Mouse (Mus musculus): Measurements from ENCODE around the gene Unc5c. TPM values are rescaled to one million over a fixed set of nuclear protein-coding genes. Genes with fewer than 3 reads are reported as not detected.
A peak's percentile ranks its signal among the peaks of the same experiment; 100 is the strongest.

Gene Unc5c
- polyA plus RNA-seq, 1 experiment from 2014 or later = 6.9 TPM

GRCm38 (mm10) chr3:141804133-141804532 lies 339.1 kb downstream of the Unc5c start:
- H3K4me3 ChIP-seq = no peak overlapping the region
- ATAC-seq (replicated peaks) = no peak
- 60% methylated on average over 5 of the region's 5 CpGs for WGBS

GRCm38 (mm10) chr3:141809581-141809980 lies 344.6 kb downstream of the Unc5c start:
- Histone ChIP-seq H3K4me3 (no peak overlapping the region), H3K27me3 (no peaks in the 10 kb centered on the region), H3K4me2 (replicated peaks) (no peak overlapping the region), H3K9me3 (no peaks in the 10 kb centered on the region), H3K36me3 (no peaks in the 10 kb centered on the region), H3K27ac (replicated peaks) (no peak overlapping the region), H3K4me1 (peaks cover 4% of the 10 kb centered on the region; the same call in 1 of the 2 replicates), H3K9ac (replicated peaks) (no peak overlapping the region)
- ATAC-seq (replicated peaks) = no peak
- 78% methylated on average over 3 of the region's 3 CpGs for WGBS

More at GRCm38 (mm10) chr3:141804133-141804532, 339.1 kb downstream of the Unc5c start:
- Histone ChIP-seq H3K27ac (replicated peaks) (no peak overlapping the region), H3K36me3 (no peaks in the 10 kb centered on the region), H3K9me3 (no peaks in the 10 kb centered on the region), H3K9ac (replicated peaks) (no peak overlapping the region), H3K27me3 (no peaks in the 10 kb centered on the region), H3K4me2 (replicated peaks) (no peak overlapping the region), H3K4me1 (no peaks in the 10 kb centered on the region)

- Histone ChIP-seq H3K4me2 (replicated peaks) (no peak overlapping the region), H3K27me3 (no peaks in the 10 kb centered on the region), H3K27ac (replicated peaks) (no peak overlapping the region), H3K4me1 (peaks cover 9% of the 10 kb centered on the region; the same call in 1 of the 2 replicates), H3K4me3 (no peak overlapping the region), H3K9ac (replicated peaks) (no peak overlapping the region), H3K36me3 (no peaks in the 10 kb centered on the region), H3K9me3 (no peaks in the 10 kb centered on the region)
- ATAC-seq (replicated peaks) = 0 out of 2 replicates have a peak, but pooled peaks have one; percentile 44
- 37% methylated on average over 7 of the region's 7 CpGs for WGBS
Observed at GRCm38 (mm10) chr3:141810944-141811343, 345.9 kb downstream of the Unc5c start.

- H3K36me3 ChIP-seq = no peaks in the 10 kb centered on the region
- no peak overlapping the region for H3K27ac ChIP-seq (replicated peaks)
- ATAC-seq (replicated peaks) = no peak
- H3K4me3 ChIP-seq = no peak overlapping the region
- H3K9ac ChIP-seq (replicated peaks) = no peak overlapping the region
- peaks cover 9% of the 10 kb centered on the region; the same call in 1 of the 2 replicates for H3K4me1 ChIP-seq
- 10% methylated on average over 2 of the region's 2 CpGs for WGBS
- H3K9me3 ChIP-seq = no peaks in the 10 kb centered on the region
- no peaks in the 10 kb centered on the region for H3K27me3 ChIP-seq
- no peak overlapping the region for H3K4me2 ChIP-seq (replicated peaks)
Observed at GRCm38 (mm10) chr3:141811348-141811747, 346.3 kb downstream of the Unc5c start.

- 56% methylated on average over 1 of the region's 1 CpGs for WGBS
- H3K9ac ChIP-seq (replicated peaks) = no peak overlapping the region
- no peaks in the 10 kb centered on the region for H3K36me3 ChIP-seq
- peak; percentile 51 for ATAC-seq (replicated peaks)
- no peak overlapping the region for H3K4me3 ChIP-seq
- no peak overlapping the region for H3K27ac ChIP-seq (replicated peaks)
- no peaks in the 10 kb centered on the region; the same call in 1 of the 2 replicates for H3K27me3 ChIP-seq
- peaks cover 20% of the 10 kb centered on the region for H3K4me1 ChIP-seq
- H3K9me3 ChIP-seq = no peaks in the 10 kb centered on the region
- H3K4me2 ChIP-seq (replicated peaks) = no peak overlapping the region
Observed at GRCm38 (mm10) chr3:141814776-141815175, 349.8 kb downstream of the Unc5c start.

GRCm38 (mm10) chr3:141818615-141819312 lies 353.7 kb downstream of the Unc5c start:
- no peak overlapping the region for H3K27ac ChIP-seq (replicated peaks)
- ATAC-seq (replicated peaks) = peak; percentile 44
- 12% methylated on average over 3 of the region's 3 CpGs for WGBS

GRCm38 (mm10) chr3:141819331-141819941 lies 354.4 kb downstream of the Unc5c start:
- Histone ChIP-seq H3K9me3 (no peaks in the 10 kb centered on the region), H3K36me3 (no peaks in the 10 kb centered on the region), H3K27ac (replicated peaks) (no peak overlapping the region), H3K4me1 (peaks cover 20% of the 10 kb centered on the region), H3K9ac (replicated peaks) (no peak overlapping the region), H3K27me3 (no peaks in the 10 kb centered on the region; the same call in 1 of the 2 replicates), H3K4me3 (no peak overlapping the region; the same call in 1 of the 2 replicates), H3K4me2 (replicated peaks) (peak overlapping the region; percentile 34)
- WGBS = 2% methylated on average over 13 of the region's 13 CpGs
- peak; percentile 89 for ATAC-seq (replicated peaks)

More at GRCm38 (mm10) chr3:141818615-141819312, 353.7 kb downstream of the Unc5c start:
- H3K9ac ChIP-seq (replicated peaks) = no peak overlapping the region
- peak overlapping the region; percentile 34; the same call in 1 of the 2 replicates for H3K4me2 ChIP-seq (replicated peaks)
- no peaks in the 10 kb centered on the region; the same call in 1 of the 2 replicates for H3K27me3 ChIP-seq
- H3K4me3 ChIP-seq = no peak overlapping the region
- no peaks in the 10 kb centered on the region for H3K9me3 ChIP-seq
- peaks cover 22% of the 10 kb centered on the region for H3K4me1 ChIP-seq
- H3K36me3 ChIP-seq = no peaks in the 10 kb centered on the region

- no peak for ATAC-seq (replicated peaks)
- no peak overlapping the region for H3K9ac ChIP-seq (replicated peaks)
- WGBS = 87% methylated on average over 5 of the region's 5 CpGs
Observed at GRCm38 (mm10) chr3:141828301-141828700, 363.3 kb downstream of the Unc5c start.

GRCm38 (mm10) chr3:141831135-141831534 lies 366.1 kb downstream of the Unc5c start:
- Histone ChIP-seq H3K27ac (replicated peaks) (no peak overlapping the region), H3K4me1 (no peaks in the 10 kb centered on the region), H3K9ac (replicated peaks) (no peak overlapping the region), H3K4me3 (no peak overlapping the region), H3K27me3 (no peaks in the 10 kb centered on the region), H3K9me3 (no peaks in the 10 kb centered on the region), H3K36me3 (no peaks in the 10 kb centered on the region), H3K4me2 (replicated peaks) (no peak overlapping the region)
- 19% methylated on average over 3 of the region's 3 CpGs for WGBS
- ATAC-seq (replicated peaks) = peak; percentile 92

More at GRCm38 (mm10) chr3:141828301-141828700, 363.3 kb downstream of the Unc5c start:
- no peak overlapping the region for H3K27ac ChIP-seq (replicated peaks)
- no peak overlapping the region for H3K4me3 ChIP-seq
- no peak overlapping the region for H3K4me2 ChIP-seq (replicated peaks)
- H3K9me3 ChIP-seq = no peaks in the 10 kb centered on the region
- no peaks in the 10 kb centered on the region for H3K4me1 ChIP-seq
- no peaks in the 10 kb centered on the region for H3K27me3 ChIP-seq
- H3K36me3 ChIP-seq = no peaks in the 10 kb centered on the region

- ATAC-seq (replicated peaks) = peak; percentile 68
- no peaks in the 10 kb centered on the region for H3K36me3 ChIP-seq
- H3K4me1 ChIP-seq = no peaks in the 10 kb centered on the region
- H3K4me3 ChIP-seq = no peak overlapping the region
- no peak overlapping the region for H3K27ac ChIP-seq (replicated peaks)
- H3K27me3 ChIP-seq = no peaks in the 10 kb centered on the region
- no peak overlapping the region for H3K9ac ChIP-seq (replicated peaks)
- WGBS = 44% methylated on average over 7 of the region's 7 CpGs
- H3K4me2 ChIP-seq (replicated peaks) = no peak overlapping the region
- H3K9me3 ChIP-seq = no peaks in the 10 kb centered on the region
Observed at GRCm38 (mm10) chr3:141838864-141839263, 373.8 kb downstream of the Unc5c start.

GRCm38 (mm10) chr3:141849206-141849605 lies 384.2 kb downstream of the Unc5c start:
- no peak for ATAC-seq (replicated peaks)
- Histone ChIP-seq H3K27me3 (no peaks in the 10 kb centered on the region), H3K4me2 (replicated peaks) (no peak overlapping the region), H3K36me3 (no peaks in the 10 kb centered on the region), H3K27ac (replicated peaks) (no peak overlapping the region), H3K4me1 (no peaks in the 10 kb centered on the region), H3K9ac (replicated peaks) (no peak overlapping the region), H3K9me3 (no peaks in the 10 kb centered on the region), H3K4me3 (no peak overlapping the region)
- WGBS = 39% methylated on average over 1 of the region's 1 CpGs

GRCm38 (mm10) chr3:141850141-141850540 lies 385.1 kb downstream of the Unc5c start:
- no peaks in the 10 kb centered on the region for H3K4me1 ChIP-seq
- H3K9ac ChIP-seq (replicated peaks) = no peak overlapping the region
- H3K9me3 ChIP-seq = no peaks in the 10 kb centered on the region
- H3K27ac ChIP-seq (replicated peaks) = no peak overlapping the region
- 77% methylated on average over 7 of the region's 7 CpGs for WGBS
- H3K4me3 ChIP-seq = no peak overlapping the region
- H3K36me3 ChIP-seq = no peaks in the 10 kb centered on the region
- no peaks in the 10 kb centered on the region for H3K27me3 ChIP-seq
- H3K4me2 ChIP-seq (replicated peaks) = no peak overlapping the region
- ATAC-seq (replicated peaks) = no peak
